Mouse (Mus musculus): ENCODE measurements around the gene Baat.
"Not testable (repeated sequence)": the region's sequence is repeated elsewhere in the genome, so short reads cannot be mapped to it uniquely, and the experiment has no call there.

The Baat gene

DNA sequence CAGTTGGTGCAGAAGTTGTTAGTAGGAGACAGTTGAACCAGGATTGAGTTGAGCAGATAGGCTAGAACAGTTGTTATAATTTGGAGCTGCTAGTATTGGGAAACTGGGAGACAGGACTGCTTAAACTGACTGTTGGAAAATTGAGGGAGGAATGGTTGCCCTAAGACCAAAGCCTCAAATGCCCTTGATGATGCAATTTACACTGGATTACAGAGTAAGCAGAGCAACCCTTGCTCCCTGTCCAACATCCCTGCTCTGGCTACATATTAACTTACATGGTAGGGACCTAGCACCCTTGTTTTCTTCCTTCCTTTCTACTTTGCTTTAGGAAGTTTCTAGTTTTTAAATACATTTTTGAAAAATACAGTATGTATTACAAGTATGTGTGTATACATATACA, 20.9 kb downstream of the Baat start:
- DNase-seq (ENCODE audit: low spot score in 2 of 2), result no peak

DNA sequence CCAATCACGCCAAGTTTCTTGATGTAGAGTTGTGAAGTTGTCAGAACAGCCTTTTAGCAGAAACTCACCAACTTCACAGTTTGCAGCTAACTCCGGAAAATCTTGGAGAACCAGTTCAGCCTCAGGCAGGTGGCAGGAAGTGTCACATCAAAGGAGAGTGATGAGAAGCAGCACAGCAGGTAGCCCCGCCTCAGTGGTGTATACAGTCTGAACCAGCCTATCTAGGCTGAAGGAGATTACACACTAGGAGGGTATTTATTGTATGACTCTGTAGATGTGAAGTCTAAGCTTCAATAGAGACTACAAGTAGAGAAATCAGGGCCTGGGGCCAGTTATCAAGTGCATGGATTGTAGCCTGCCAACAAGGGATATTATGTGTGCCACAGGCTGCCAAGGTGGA, 25.5 kb downstream of the Baat start:
- DNase-seq (ENCODE audit: low spot score in 2 of 2), result no peak

DNA sequence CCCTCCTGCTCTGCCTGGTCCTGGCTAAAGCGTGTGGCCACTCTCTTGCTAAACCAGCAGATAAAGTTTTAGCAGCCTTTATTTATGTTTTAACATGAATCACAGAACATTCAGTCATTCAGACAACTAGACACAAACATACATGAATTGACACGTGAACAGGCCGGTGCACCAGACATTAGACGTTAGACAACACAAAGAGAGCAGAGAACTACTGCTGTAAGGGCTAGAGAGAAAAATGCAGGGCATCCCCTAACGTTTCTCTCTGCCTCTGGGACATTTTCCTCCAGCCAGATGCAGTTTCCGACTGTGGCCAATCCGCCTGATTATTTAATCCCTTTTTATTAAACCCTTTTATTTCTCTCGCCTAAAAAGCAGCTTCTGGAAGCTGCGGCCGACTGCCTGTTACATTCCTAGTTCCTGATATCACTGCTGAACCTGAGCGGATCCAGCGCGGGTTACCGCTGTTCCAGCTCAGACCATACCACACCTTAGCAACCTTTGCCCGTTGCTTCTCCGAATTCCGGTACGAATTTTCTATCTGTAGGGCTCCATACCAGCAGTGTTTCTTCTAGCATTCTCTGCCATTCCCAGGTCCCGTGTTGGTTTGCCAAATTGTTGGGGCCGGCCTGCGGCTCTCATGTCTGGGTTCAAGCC, 26.1 kb downstream of the Baat start:
- no peak for DNase-seq (ENCODE audit: low spot score in 2 of 2)

DNA sequence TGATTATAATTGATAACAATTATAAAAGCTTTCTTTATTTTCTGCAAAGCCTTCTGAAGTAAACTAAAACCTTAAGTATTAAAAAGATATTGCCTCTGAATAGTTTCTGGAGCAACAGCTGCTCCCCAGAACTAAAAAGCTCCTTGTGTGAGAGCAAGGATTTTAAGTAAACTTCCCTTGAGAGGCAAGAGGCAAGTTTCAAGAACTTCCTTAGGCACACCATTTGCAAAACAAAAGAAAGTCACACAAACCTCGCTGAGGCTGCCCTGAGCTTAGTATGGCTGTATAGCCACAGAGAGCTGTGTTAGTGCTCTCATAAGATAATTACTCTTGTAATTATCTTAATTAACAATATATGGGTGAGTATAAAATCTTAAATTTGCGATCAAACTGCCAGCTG, 27.3 kb downstream of the Baat start:
- DNase-seq (ENCODE audit: low spot score in 2 of 2), result not testable (repeated sequence)

DNA sequence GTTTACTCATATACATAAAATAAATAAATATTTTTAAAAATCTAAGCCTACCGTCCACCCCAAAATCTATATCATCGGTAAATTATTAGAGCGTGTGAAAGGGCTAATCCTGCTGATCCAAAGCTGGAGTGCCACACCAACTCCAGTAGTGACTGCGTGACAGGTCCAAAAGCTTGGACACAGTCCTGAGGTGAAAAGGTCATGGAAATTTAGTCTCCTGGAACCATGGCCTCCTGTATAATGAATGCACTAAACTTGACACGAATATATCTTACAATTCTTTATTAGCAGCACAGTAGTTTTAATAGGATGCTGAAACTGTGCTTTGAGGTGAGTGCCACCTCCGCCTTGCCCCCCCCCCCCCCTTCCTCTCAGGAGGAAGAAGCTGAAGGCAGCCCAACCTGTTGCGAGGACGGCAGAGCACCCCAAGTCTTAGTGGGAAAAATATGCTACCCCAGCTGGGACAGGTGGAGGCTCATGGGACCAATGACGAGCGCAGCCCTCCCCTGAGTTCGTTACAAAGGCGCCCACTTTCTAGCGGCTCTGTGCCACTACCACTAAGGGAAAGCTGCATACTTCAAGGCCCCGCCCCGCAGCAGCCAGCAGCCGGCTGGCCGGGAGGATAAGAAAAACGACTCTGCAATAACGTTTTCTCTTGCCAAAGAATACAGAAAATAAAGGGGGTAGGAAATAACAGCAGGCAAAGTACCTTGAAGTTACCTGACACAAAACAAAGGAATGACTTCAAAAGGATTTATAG, 28.1 kb downstream of the Baat start:
- no peak for DNase-seq (ENCODE audit: low spot score in 2 of 2)

DNA sequence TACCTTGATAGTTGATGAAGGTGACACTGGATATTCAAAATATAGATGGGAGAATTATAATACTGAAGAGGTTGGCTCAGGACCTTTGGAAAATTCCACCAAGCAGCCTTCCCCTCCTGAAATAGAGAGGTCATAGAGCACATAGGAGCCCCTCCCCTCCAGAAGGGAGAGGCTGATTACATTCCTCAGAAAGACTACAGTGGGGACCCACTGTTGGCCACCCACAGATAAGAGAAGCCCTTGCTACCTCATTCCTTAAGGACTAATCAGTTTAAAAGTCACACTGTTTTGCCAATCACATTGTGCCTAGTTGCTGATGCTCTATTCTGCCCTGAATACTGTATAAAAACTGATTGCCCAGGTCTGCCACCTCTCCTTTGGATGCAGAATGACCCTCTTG, 31.8 kb downstream of the Baat start:
- no peak for DNase-seq (ENCODE audit: low spot score in 2 of 2)

DNA sequence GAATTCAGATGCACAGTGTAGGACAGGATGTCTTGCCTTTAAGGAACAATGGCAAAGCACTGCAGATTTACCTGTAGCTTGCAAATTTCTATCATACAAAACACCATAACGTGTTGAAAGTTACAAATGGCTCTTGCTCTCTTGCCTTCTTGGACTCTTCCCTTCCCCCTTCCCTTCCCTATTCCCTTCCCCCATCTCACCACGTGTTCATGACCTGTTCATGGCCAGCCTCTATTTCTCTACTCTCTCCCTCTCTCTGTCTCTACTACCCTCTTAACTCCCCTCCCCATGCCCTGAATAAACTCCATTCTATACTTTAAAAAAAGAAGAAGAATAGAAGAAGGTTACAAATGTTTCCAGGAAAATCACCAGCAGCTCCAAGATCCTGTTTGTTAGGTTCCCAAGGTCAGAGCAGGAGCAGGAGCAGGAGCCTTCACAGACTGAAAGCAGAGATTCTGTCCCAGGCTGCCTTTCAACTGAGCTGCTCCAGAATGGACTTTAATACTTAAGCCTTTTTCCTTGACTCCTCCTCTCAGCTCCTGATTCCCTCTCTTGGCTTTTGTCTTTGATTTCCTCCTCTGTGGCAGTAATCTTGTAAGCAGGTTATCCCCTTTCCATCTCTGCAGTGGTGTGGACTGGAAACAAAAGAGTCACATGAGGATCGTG, 32.8 kb downstream of the Baat start, which contains the start of gene Acnat1:
Gene Acnat1, minus strand, starts transcription at position 478 of the 666 bp plus-strand sequence.
- DNase-seq (ENCODE audit: low spot score in 2 of 2), result no peak

DNA sequence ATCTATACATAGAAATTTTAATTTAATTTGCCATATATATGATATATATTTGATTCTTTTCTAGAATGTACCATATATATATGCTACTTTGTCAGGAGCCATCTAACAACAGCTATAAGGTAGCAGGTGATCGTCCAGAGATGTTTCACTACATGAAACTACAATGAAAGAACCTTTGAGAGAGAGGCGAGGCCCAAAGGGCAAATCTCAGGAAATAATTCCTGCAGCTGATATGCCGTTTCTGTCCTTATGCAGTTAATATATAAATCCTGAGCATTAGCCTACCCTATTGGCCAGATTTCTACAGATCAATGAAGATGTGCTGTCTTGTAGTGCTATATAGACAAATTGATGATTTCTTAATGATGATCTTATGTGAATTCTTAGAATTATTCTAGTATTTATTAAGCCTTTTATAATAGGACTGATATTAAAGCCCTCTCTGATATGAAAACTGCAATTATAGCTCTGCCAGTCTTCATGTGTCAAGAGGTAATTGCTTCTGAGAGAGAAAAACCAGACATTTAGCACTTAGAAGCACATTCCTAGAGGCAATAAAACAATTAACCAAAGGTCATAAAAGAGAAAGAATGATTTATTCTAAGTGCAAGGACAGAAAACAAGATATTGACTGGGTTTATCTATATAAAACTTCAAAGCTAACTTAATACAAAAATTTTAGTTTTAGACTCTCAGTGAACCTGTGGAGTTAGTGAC, 36.8 kb downstream of the Baat start:
- DNase-seq (ENCODE audit: low spot score in 2 of 2), result no peak

DNA sequence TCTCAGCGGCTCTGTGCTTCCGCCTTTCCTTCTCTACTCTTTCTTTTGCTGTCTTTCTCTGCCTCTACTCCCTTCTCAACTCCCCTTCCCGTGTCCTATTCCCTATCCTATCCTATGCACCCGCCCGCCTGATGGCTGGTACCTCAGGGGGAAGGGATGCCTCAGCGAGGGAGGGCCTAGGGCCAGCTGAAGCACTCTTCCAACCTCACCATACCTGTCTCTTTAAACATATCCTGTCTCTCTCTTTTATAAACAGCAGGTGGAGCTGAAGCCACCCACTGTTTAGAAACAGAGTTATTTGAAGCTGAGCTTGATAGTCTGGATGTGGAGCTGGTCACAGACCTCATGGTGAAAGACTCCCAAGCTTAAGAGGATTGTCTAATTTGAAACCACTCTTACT, 39.0 kb downstream of the Baat start:
- no peak for DNase-seq (ENCODE audit: low spot score in 2 of 2)

DNA sequence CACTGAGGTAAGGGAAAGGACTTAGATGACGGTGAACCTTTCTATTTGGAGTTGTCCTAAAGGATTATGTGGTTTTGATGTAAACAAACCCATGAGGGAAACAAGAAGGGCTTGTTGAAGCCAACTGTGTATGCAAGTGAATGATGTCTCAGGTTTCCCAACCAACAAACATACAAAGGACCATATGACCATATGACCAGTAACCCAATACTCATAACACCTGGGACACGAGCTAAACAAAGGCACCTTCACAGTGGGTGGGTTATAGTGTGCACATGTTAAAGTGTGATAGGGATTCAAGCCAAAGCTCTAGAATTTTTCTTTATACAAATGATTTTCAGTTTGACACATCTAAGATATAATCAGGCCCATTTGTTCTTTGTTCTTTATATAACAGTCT, 50.2 kb downstream of the Baat start:
- DNase-seq (ENCODE audit: low spot score in 2 of 2), result no peak

DNA sequence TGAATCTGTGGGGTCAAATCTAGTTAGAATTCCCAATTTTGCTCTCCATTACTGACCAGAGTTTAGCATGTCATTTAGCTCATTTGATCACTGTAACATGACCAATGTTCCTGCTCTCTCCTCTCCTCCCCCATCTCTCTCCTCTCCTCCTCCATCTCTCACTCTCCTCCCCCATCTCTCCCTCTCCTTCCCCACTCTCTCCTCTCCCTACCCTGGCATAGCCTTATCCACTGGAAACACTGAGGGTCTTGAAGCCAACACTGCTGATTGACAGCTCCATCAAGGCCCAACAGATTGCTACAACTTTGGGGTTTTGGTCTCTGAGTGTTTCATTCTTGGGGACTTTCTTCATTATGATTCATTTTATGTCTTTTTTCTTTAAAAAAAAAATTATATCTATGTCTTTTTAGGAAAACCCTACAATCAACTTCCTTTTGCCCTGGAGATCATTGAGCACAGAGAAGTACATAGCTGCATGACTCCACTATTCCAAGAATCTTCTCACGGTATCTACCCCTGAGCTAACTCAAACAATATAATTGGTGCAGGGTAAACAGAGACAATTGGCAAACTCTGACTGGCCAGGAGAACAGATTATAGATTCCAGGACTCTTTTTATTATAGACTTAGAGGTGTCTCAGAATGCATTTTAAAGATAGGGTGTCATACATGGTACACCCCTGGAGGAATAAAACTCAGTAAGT, 54.4 kb downstream of the Baat start:
- no peak for DNase-seq (ENCODE audit: low spot score in 2 of 2)

DNA sequence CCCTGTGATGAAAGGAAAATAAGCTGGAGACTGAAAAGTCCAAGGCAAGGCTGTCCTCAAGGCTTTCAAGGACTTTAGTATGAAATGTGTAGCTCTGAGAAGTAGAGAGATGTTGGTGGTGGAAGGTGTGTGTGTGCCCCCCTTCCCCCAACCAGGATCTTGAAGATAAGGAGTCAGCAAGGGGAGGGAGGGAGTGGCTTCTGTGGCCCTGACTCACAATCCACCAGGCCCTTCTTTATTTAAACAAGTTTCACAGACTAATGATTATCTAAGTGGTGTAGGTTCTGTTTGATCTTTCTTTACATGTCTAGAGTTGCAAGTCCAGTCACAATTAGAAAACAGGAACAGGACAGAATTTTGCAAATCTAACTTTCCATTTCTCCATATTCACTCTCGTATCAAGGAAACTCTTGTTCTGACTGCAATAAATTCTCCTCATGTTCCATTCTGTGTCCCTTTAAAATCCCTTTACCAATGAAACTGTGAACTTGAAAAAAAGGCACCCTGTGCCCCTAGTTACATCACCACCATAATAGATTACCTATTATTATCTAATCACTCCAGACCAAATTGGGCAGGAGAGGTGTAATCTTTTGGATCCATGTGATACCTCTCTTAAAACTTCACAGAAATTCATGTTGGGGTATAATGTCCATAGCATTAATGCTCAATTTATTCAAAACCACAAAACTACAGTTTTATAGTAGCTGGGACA, 55.1 kb downstream of the Baat start:
- not testable (repeated sequence) for DNase-seq (ENCODE audit: low spot score in 2 of 2)
